Mouse (Mus musculus) gastrocnemius, adult 8-10 months (tissue): ENCODE data around the gene Zzz3. TPM values are rescaled to one million over a fixed set of nuclear protein-coding genes. Genes with fewer than 3 reads are reported as not detected.
A peak's percentile ranks its signal among the peaks of the same experiment; 100 is the strongest.
"Not testable (repeated sequence)": the region's sequence is repeated elsewhere in the genome, so short reads cannot be mapped to it uniquely, and the experiment has no call there.

Source experiments
- DNase-seq, 2 experiments: peaks; one replicate each; pipeline ENCODE4 v3.0.0; 2022; ENCODE audit warnings: low spot score in 2 of 2
- total RNA-seq, 4 experiments: library from RNA; stranded (reverse); gene quantifications; 2 replicates each; pipeline ENCODE4 v1.2.4; 2022

Zzz3 gene
- total RNA-seq, 4 experiments from 2014 or later = 14.1 to 19.3 (median 14.8) TPM

DNA sequence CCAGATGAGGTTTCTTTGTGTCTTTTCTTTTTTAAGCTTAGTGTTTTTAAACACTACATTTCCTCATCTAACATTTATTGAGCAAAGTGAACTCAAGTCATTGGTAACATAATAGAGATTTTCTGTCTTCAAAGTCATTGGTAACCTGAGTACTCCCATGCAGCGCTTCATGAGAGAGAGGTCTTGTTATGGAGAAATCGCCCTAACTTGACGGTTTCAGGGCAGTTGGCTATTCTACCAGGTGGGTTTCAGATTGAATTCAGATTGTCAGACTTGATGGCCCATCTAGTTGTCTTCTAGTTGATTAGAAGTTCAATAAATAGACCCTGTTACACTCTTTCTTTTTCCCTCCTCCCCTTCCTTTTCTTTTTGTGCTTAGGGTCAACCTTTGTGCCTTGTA is 5.6 kb downstream of the Zzz3 start:
- no peak for DNase-seq

DNA sequence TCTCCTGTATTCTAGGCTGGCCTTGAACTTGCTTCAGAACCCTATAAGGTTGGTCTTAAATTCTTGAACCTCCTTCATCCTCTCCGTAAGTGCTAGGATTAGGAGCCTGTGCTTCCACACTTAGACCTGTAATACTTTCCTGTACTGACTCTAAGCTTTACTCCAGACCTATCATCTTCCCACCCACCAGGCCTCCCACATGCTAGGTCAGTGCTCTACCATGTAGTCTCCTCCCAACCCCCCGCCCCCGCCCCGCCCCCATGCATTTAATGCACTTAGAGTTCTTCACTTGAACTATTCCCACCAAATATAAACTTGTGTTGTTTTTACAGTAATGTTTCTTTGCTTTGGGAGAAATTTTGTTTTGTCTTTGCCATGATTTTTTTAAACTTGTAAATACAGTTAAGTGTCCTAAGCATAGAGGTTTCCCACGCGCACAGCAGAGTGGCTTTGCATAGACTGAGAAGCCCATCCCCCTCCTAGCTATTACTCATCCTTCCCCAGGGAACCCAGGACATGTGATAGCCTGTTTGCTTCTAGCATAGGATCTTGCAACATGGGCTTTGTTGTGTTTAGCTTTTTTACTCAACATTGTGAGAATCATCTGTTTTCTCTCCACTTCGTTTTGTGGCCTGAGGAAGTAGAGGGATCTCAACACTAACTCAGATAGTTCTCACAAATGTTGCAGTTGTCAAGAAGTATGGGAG is 6.8 kb downstream of the Zzz3 start:
- DNase-seq = peak; percentile 13 to 33

DNA sequence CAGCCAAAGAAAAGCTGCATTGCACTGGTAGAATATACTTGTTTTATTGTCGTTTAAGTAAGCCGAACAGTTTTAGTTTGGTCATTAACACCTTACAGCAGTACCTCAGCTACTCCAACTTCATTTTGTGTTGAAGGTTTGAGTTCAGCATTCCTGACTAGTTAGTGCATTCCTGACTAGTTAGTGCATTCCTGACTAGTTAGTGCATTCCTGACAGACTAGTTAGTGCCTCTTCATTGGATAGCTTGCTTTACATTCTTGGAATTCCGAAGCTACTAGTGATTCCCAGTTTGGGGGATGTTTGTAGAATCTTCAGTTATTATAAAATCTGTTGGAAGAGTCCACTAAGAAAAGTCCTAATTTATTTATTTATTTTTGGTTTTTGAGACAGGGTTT is 7.4 kb downstream of the Zzz3 start:
- DNase-seq = no peak

DNA sequence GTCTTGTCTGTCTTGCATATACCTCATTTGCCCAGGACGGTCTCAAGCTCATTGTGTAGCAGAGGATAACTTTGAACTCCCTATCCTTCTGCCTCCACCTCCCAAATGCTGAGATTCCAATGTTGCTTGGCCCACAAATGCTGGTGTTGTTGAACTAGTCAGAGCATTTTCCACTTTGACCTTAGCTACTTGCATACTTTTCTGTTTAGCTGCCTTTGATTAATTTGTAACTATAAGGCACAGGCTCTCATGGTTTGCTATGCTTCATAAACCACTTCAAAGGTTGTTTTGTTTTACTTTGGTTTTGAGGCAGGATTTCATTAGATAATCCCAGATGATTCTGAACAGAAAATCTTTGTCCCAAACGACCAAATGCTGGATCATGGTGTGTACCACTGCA is 8.6 kb downstream of the Zzz3 start:
- DNase-seq = no peak

DNA sequence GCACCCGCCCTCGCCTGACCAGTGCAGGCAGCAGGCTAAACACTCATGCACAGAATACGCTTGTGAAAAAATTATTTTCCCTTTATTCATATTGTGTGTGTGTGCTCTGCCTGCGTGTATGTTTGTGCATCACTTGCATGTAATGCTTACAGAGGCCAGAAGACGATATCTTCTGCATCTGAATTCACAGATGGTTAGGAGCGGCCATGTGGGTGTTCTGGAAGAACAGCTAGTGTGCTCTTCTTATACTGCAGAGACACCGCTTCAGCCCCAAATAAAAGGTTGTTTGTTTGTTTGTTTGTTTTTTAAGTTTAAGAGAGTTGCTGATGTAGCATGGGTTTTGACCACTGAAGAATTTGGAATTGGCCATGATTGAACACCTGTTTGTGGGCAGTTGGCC is 10.1 kb downstream of the Zzz3 start:
- no peak for DNase-seq

DNA sequence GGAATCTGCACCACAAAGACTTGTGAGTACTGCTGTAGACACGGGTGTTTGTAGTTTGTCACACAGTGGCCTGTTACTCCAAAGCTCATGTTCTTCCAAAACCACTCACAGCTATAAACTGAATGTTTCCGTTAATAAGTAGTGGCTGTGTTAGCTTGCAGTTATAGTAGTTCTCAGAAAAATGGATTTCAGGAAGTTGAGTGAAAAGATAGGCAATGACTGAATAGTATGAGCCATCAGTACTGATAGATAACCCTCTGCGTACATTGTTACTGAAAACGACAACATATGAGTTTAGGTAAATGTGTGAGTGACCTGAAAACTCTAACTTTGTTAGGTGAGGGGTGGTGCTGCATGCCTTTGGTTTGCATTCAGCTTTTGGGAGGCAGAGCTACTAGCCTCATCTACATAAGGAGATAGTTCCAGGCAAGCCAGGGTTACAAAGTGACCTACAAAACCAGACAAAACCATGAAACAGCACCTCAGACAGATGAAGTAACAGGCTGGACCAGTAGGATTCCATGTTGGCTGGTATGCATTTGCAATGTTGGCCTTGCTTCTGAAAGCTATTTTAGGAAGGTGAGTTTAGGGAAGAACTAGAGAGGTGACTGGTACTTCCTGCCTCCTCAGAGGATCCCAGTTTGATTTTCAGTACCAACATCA is 10.8 kb downstream of the Zzz3 start:
- DNase-seq = no peak

DNA sequence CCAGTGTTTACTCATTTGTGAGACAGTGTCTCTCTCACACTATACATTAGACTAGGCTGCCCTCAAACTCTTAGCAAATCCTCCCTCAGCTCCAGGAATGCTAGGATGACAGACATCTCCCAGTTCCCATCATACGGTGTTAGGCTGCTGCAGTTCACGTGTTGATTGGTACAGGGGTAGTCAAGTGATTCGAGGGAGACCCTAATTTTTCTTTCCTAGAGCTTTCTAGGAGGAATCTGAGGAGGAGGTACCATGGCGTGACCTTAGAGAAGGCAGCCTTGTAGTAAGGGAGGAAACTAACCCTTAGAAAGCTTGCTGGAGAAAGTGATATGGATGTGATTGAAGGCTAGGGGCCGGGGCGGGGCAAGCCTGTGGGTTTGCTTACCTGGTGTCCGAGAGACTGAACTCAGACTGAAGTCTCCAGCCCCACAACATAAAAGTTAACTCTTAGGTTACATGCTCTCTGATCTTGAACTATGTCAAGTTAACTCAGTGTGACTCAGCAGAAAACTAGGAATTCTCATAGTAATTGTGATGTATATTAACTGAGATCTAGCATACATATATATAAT is 15.8 kb downstream of the Zzz3 start:
- DNase-seq = no peak

DNA sequence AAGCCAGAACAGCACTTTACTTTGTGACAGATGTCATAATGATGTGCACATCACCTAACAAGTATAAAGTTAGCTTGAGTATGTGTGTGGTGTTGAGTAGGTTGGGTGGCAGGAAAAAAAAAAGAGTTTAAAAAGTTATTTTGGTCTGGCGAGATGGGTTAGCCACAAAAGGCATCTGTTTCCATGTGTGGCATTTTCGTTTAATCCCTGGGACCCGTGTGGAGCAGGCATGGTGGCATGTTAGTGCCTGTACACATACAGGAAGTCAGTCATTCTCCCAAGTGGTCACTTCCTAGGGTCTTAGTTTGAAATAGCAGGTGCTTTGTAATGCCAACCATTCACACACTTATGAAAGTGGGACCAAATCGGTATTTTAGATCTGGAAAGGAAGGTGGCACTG is 17.1 kb downstream of the Zzz3 start:
- no peak for DNase-seq

DNA sequence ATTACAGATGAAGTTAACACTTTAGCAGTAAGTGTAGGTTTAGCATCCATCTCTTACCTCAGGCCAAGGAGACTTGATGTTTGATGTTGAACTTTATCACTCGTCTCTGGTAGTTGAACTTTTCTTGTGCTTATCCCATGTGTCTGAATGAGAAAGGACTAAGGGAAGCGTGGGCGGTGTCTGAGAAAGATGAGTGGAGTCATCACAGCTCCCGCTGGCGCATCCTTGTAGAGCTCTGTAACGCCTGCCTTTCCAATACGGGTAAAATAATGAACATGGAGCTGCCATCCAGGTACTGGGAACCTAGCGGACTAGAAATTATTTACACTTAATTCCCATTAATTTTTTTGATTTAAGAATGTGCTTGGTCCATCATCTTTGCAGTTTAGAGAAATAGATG is 33.7 kb downstream of the Zzz3 start:
- DNase-seq = no peak

DNA sequence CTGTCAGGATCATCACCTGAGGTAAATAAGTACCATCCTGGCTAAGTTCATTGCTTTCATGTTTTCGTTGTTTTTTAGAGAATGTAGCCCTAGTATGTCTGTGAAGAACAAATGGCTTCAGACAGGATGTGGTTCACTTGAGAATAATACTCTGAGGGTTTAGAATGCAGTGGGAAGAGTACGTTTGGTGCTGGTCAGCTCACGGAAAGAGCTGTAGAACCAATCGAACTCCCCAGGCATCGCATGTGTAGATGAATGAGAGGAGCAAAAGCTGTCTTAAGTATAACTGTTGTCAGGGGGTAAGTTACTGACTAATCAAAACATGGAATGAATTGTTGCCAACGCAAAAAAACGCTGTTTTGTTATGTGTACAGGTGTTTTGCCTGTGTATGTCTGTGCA is 37.4 kb downstream of the Zzz3 start:
- DNase-seq = no peak

DNA sequence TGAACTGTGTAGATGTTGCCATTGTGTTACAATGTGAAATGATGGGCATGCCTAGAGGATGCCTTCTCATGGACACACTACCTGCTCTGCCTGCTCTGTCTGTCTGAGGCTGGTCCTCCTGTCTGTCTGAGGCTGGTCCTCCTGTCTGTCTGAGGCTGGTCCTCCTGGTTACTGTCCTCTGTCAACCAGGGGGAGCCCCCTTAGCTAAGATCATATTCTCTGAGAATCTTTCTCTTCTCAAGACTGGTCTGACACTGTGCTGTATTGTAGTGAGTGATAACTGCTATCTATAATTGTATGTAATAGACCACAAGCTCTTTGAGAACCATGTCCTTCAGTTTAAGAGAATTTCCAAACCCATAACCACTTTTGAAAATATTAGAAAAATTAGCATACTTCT is 40.3 kb downstream of the Zzz3 start:
- DNase-seq = no peak

DNA sequence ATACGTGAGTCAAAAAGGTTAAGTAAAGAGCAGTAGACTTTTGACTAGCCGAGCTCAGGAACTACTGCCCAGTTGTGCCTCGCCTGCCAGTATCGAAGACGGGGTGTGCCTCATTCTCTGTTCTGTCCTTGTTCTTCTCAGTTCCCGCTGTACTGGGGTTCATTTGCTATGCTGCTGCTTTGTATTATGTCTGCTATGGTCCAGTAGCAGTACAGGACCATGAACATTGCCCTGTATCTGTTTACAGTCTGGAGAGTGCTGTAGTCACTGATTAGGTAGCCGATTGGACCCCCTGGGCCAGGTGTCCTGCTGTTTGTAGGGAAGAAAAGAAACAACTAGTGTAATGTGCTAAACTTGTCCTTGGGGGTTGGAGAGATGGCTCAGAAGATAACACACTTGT is 42.8 kb downstream of the Zzz3 start:
- no peak for DNase-seq

DNA sequence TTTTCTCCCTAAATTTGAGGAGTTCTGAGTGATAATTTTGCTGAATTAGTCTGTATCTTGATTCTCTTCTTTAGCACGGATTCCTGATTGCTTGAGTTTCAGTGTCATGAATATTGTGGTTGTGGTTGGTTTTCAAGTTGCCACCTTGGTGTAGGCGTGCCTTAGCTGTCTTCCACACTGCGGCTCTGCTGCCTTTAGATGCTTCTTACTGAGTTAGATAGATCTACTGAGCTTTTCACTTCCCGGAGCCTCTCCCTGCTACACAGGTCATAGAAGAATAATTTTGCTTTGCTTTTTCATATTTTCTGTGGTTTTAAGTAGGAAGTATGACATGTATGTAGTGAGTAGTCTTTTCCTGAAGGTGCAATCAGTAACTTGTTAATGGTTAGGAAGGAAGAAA is 47.5 kb downstream of the Zzz3 start:
- DNase-seq = no peak

DNA sequence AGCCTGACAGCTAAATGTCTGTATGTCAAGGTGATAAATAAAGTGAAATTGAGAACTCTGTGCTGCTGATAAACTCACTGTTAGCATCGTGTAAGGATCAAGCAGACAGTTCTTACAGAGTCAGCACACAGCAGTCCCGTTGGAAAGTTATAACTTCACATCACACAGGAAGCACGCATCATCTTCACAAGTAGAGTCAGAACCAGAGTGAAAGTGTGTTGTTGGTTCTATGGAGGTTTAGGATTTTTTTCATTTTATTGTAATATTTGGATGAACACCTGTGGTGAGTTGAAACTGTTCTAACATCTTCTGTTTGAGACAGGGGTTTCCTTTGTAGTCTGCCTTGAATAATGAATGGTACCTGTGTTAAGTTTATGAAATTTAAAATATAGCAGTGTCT is 48.8 kb downstream of the Zzz3 start:
- no peak for DNase-seq

DNA sequence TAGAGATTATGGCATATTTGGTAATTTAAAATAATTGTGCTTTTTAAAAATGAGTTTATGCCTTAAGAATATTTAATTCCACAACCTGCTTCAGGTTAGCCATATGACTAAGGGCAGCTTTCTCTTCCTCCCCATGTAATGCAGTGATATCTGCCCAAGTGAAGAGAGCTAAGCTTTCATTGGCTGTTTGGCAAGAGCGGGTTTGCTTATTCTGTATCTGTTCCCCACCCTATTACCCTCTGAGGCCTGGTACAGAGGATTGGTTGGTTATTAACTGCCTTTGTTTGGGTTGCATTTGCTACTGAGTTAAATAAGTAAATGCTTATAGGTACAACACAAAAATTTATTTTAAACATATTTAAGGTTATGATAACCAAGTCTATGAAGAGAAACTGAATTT is 51.7 kb downstream of the Zzz3 start:
- DNase-seq = no peak

DNA sequence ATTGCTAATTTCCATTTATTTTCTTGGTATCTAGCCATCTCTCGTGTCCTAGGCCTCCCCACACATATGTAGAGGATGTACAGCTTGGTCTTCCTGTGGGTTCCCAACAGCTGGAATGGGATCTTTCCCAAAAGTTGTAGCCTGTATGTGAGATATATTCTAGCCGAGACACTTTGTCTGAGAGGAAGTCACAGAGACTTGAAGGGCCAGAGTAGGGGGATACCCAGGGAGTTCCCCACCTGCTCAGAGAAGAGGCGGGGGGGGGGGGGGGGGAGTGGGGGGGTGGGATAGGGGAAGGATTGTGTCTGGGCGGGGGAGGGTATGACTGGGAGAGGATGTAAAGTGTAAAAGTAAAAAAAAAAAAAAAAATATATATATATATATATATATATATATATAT is 57.9 kb downstream of the Zzz3 start:
- DNase-seq = no peak

DNA sequence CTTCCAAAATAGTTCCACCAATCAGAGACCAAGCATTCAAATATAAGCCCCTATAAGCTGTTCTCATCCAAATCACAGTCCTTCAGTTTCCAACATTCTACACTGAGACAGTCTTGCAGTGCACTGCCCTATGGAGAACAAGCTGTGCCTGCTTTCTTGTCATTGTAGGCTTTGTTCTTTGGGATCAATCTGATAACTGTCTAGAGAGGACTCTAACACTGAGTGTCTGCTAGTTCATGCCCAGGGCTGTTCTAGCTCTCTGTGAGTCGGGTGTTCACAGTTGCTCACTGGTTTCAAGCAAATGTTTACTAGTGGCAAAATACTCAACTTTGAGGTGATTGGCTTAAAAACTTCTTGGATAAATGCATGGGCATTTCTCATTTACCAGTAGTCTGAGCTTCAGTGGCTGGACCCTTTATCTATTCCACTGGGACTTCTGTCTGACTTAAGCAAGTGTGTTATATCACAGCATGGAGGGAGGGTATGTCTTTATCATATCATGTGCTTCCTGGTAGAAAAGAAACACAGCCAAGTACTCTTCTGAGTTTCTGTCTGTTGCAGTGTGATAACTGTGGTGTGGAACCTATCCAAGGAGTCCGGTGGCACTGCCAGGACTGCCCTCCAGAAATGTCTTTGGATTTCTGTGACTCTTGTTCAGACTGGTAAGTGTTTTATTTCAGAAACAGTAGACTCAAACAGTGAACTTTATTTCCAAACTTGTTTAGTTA is 62.2 kb downstream of the Zzz3 start:
- DNase-seq = no peak

DNA sequence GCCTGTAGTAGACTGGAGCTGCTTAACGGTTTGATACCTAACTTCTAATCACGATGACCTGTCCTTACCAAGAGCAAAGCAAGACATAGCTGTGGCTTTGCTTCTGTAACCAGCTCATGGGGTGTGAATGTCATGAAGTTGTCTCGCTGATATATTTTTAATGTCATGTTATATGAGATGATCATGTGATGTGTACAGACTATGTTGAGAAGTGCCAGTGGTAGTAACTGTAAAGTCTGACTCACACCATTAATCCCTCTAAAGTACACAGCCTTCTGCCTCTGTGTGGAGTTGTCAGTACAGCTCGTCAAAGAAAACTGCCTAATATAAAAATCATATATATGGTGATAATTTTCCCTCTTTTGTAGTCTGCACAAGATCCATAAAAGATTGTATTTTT is 63.6 kb downstream of the Zzz3 start:
- DNase-seq = not testable (repeated sequence)

DNA sequence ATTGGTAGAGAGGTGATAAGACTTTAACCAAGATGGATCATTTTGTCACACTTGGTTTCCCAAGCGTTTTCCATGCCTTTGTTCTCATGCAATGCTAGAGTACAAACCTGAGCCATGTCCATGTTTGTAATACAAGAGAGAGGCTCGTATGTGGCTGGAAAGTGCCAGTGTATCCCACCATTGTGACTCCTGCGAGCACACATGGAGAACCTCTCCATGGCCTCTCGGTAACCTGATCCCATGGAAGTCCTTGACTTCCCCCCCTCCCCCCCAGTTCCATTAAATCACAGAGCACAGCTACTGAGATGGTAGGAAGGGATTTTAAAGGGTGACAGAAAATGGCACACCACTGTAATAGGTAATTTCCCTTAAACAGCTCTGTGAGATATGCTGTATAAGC is 65.5 kb downstream of the Zzz3 start:
- DNase-seq = no peak

DNA sequence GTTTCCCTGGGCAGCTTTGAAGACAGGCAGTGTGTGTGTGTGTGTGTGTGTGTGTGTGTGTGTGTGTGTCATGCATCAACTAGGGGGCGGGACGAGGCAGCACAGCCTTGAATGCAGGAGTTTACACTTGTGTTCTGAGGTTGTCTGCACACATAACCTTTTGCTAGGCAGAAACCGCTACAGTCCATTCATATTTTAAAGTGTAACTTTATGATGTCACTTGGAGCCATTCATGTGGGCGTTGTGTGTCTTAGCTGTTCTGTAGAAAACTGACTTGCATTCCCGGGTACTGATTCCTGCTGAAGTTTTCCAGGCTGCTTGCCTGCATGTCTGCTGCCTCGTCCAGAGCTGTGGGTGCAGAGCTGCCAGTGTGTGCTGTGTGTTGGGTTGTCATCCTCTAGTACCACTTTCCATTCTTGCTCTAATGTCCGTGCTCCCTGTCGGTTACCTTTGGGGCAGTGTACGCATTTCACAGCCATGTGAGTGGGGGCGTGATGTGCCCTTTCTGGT is 66.8 kb downstream of the Zzz3 start:
- DNase-seq = no peak

DNA sequence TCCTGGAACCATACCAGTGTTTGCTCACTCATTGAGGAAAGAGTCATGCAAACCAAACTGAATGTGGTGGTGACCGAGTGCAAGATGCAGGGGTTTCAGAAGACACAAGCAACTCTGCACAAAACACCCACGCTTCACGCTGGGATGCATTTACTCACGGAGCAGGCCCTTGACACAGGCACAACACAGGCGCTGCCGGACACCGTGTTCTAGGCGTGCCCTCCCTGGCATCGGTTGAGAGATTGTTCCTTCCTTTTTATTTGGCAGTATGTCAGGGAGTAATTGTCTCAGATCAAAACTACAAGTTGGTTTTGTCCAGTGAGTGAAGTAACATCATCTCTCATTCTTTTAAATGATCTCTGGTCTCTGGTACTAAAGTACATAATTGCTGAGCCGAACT is 67.6 kb downstream of the Zzz3 start:
- no peak for DNase-seq

DNA sequence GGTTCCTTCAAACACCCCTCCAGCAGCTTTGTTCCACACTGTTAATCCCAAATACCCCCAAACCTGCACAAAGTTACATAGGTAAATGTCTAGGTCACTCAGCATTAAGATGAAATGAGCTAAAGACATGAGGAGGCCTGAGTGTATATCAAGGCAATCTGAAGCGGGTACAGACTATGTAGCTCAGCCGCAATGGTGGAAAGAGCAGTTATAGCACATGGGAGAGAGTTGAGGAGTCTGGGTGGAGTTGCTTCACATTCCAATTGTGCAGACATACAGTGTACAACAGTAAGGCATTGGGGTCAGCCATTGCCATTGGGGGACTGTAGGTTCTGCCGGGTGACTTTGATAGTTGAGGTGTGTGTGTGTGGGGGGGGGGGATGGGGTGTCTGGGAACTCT is 69.2 kb downstream of the Zzz3 start:
- DNase-seq = no peak
